22 mouse cellular contexts compared by ENCODE assay signal in genomic region chr10:47300097-47300496, GRCm38 (mm10).
DNase-seq lines count a peak whose midpoint lies in the region; ATAC-seq and TF ChIP-seq lines count a peak whose summit lies in the region.
"Had no signal": no experiment of that assay in that cellular context is flagged by ENCODE, and none has a peak within 500 bp of the region (broad histone marks: within the 10 kb centered on the region; RNA-seq: fewer than 3 reads in every experiment).

No protein-coding gene starts in this region.

- no peak for DNase-seq in layer of hippocampus, adult 2 months (ENCODE audit: low spot score in 2 of 2)
- DNase-seq in layer of hippocampus, postnatal 14 days (ENCODE audit: low spot score in 2 of 2) = no peak
- peak; percentile 18 for DNase-seq in 416B (ENCODE audit: low read depth)
- DNase-seq in R1 (ENCODE audit: low read depth, low spot score) = peak; percentile 16
- DNase-seq in cerebellum, adult 9-10 months = no peak
- DNase-seq: adrenal gland, postnatal 10 days; cerebellum, adult 11-12 months; cerebellum, adult 9-11 months; embryo, embryonic 11 days; gastrocnemius, adult 2 months; gastrocnemius, postnatal 25 days; heart, postnatal 4 days; kidney, adult 8-10 months had no signal

- ATAC-seq in intestine, embryonic 16.5 days = no peak
- ATAC-seq: forebrain, embryonic 14.5 days; intestine, postnatal 0 days had no signal

- H3K4me2 ChIP-seq in intestine, embryonic 16.5 days (ENCODE audit: low read depth, low read length) = no peak overlapping the region
- H3K4me2 ChIP-seq: embryonic facial prominence, embryonic 15.5 days; heart, embryonic 12.5 days; hindbrain, embryonic 13.5 days had no signal

- H3K9me3 ChIP-seq in E14TG2a.4 (ENCODE audit: low read length) = no peaks in the 10 kb centered on the region
- H3K9me3 ChIP-seq in intestine, embryonic 16.5 days (ENCODE audit: control insufficient read depth, low read length) = no peaks in the 10 kb centered on the region
- H3K9me3 ChIP-seq: embryonic facial prominence, embryonic 15.5 days; forebrain, embryonic 10.5 days; heart, embryonic 12.5 days had no signal

- no peak overlapping the region for H3K9ac ChIP-seq in intestine, embryonic 16.5 days (ENCODE audit: low read depth, low read length)
- H3K9ac ChIP-seq: embryonic facial prominence, embryonic 15.5 days; heart, embryonic 12.5 days; hindbrain, embryonic 13.5 days had no signal

- no peak overlapping the region for H3K27ac ChIP-seq in layer of hippocampus, adult 2 months
- no peak overlapping the region for H3K27ac ChIP-seq in intestine, embryonic 16.5 days (ENCODE audit: low read length)
- H3K27ac ChIP-seq: embryonic facial prominence, embryonic 15.5 days; forebrain, embryonic 10.5 days; gastrocnemius, adult 2 months; hindbrain, embryonic 13.5 days had no signal

- H3K4me3 ChIP-seq in layer of hippocampus, adult 2 months = no peak overlapping the region
- H3K4me3 ChIP-seq in E14TG2a.4 (replicated peaks; ENCODE audit: low read length) = no peak overlapping the region
- no peak overlapping the region for H3K4me3 ChIP-seq in intestine, embryonic 16.5 days (ENCODE audit: low read length)
- H3K4me3 ChIP-seq: embryonic facial prominence, embryonic 15.5 days; erythroblast, embryonic 14.5 days; forebrain, embryonic 10.5 days; gastrocnemius, adult 2 months; heart, embryonic 12.5 days; hindbrain, embryonic 13.5 days had no signal

- peak; percentile 49 for TF ChIP-seq CTCF in layer of hippocampus, adult 2 months (conservative IDR thresholded peaks at IDR 0.05)
- peak; percentile 45 for TF ChIP-seq CTCF in E14TG2a.4 (conservative IDR thresholded peaks at IDR 0.05; ENCODE audit: low read length)

- H3K27me3 ChIP-seq in E14TG2a.4 (ENCODE audit: insufficient read depth, low read length) = no peaks in the 10 kb centered on the region
- H3K27me3 ChIP-seq in intestine, embryonic 16.5 days (replicated peaks; ENCODE audit: control insufficient read depth, insufficient read depth, low read length) = no peaks in the 10 kb centered on the region
- H3K27me3 ChIP-seq: embryonic facial prominence, embryonic 15.5 days; heart, embryonic 12.5 days; hindbrain, embryonic 13.5 days had no signal

- H3K4me1 ChIP-seq in E14TG2a.4 (replicated peaks; ENCODE audit: low read depth, low read length) = no peaks in the 10 kb centered on the region
- no peaks in the 10 kb centered on the region for H3K4me1 ChIP-seq in intestine, embryonic 16.5 days (ENCODE audit: control insufficient read depth, insufficient read depth, low read length)
- H3K4me1 ChIP-seq: embryonic facial prominence, embryonic 15.5 days; forebrain, embryonic 10.5 days; heart, embryonic 12.5 days; hindbrain, embryonic 13.5 days had no signal

- no peaks in the 10 kb centered on the region for H3K36me3 ChIP-seq in E14TG2a.4 (ENCODE audit: insufficient read depth, low read length)
- H3K36me3 ChIP-seq in intestine, embryonic 16.5 days (ENCODE audit: control insufficient read depth, insufficient read depth, low read length) = no peaks in the 10 kb centered on the region
- H3K36me3 ChIP-seq: embryonic facial prominence, embryonic 15.5 days; forebrain, embryonic 10.5 days; heart, embryonic 12.5 days; hindbrain, embryonic 13.5 days had no signal

Comparison
In these comparisons a context has a peak if more than half of its experiments do, and no peak if none do; other contexts are left out.
1. DNase-seq: peak in 416B (single experiment) and R1 (single experiment); none in layer of hippocampus, adult 2 months (0 of 2), layer of hippocampus, postnatal 14 days (0 of 2) and cerebellum, adult 9-10 months (single experiment).